Mouse (Mus musculus) gastrocnemius, adult 18-20 months (tissue): ENCODE data around the gene Gm49398. TPM values are rescaled to one million over a fixed set of nuclear protein-coding genes. Genes with fewer than 3 reads are reported as not detected.
A peak's percentile ranks its signal among the peaks of the same experiment; 100 is the strongest.

Experiments used
- DNase-seq: peaks from one replicate; pipeline ENCODE4 v3.0.0; 2021; ENCODE audit warnings: low spot score
- long read RNA-seq, 2 experiments: library from polyadenylated mRNA; stranded (forward); transcript quantifications; one replicate each; pipeline ENCODE4 v2.0.0; 2021
- microRNA-seq: library from miRNA; unstranded; fragments of <30 nt; microRNA quantifications from one replicate; pipeline ENCODE4 v1.2.0, GENCODE M21; 2021
- total RNA-seq, 2 experiments: library from RNA; stranded (reverse); gene quantifications; 2 replicates each; pipeline ENCODE4 v1.2.3; 2021

The Gm49398 gene
- total RNA-seq = not detected
- long read RNA-seq, experiment 1 = 0 reads
- long read RNA-seq, experiment 2 = 0 reads

- no peak for DNase-seq
Measured at GRCm38 (mm10) chr13:61288739-61289138, at the start of gene Gm49398. Gene Gm49398, minus strand, starts transcription at chr13:61288839.

- no peak for DNase-seq
Measured at GRCm38 (mm10) chr13:61255258-61255657, 33.4 kb downstream of the Gm49398 start, which contains the start of gene Cts8. Gene Cts8, minus strand, starts transcription at chr13:61255358.

- peak; percentile 11 for DNase-seq
Measured at GRCm38 (mm10) chr13:61241076-61241947, 47.3 kb downstream of the Gm49398 start.

GRCm38 (mm10) chr13:61203310-61203709, 85.3 kb downstream of the Gm49398 start, which contains the start of gene Cts6:
Gene Cts6, minus strand, starts transcription at chr13:61203410.
- DNase-seq = no peak

Small RNA genes lying within 50 kb of the gene (microRNA-seq; reads per million reads assigned to microRNA genes)
- gene Gm27704 = not detected

Other genes starting within 250 kb of the Gm49398 start
- gene Ctsq, start 248.2 kb downstream of the Gm49398 start, total RNA-seq = not detected
- not detected for gene Ctsr, start 124.6 kb downstream of the Gm49398 start, total RNA-seq
- not detected for gene Cts6, start 85.4 kb downstream of the Gm49398 start, total RNA-seq
- not detected for gene Cts8, start 33.5 kb downstream of the Gm49398 start, total RNA-seq
- gene Cts7, start 69.4 kb upstream of the Gm49398 start, total RNA-seq = not detected